In the genomic region with DNA sequence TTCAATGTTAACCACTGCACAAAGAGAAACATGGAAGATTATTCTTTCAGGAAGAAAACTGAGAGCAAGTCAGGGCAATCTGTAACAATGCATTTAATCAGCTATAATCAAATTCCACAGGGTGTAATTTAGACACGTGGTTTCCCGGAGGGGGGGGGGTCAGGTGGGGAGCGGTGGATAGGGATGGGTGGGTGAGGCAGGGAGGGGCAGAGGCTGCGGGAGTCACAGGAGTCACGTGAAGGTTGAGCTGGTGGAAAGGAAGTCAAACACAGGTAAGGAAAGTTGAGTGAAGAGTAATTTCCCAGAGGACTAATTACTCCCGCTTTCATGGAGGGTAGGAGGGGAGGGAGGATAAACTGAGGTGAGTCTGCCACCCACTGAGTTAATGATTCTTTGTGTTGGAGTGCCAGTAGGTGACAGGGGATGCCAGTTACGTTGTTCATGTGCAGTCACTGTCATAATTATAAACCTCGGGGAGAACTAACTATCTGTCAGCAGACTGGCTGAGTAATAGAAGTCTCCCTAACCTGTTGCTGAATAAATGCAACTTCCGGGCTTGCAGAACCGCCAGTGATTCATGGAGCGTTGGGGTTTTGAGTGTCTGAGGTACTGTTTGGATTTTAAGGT, we compare ENCODE assay signal across 24 mouse cellular contexts. TPM values are rescaled to one million over a fixed set of nuclear protein-coding genes. Genes with fewer than 3 reads are reported as not detected.
DNase-seq lines count a peak whose midpoint lies in the region; ATAC-seq and TF ChIP-seq lines count a peak whose summit lies in the region.
"Had no signal": no experiment of that assay in that cellular context is flagged by ENCODE, and none has a peak within 500 bp of the region (broad histone marks: within the 10 kb centered on the region; RNA-seq: fewer than 3 reads in every experiment).

No protein-coding gene starts in this region.

- H3K9ac ChIP-seq in embryonic facial prominence, embryonic 13.5 days: no peak overlapping the region
- H3K9ac ChIP-seq in limb, embryonic 15.5 days: no peak overlapping the region
- no peak overlapping the region for H3K9ac ChIP-seq in intestine, embryonic 15.5 days
- H3K9ac ChIP-seq in midbrain, embryonic 13.5 days (replicated peaks): no peak overlapping the region
- H3K9ac ChIP-seq: embryonic facial prominence, embryonic 12.5 days; forebrain, embryonic 12.5 days; hindbrain, embryonic 15.5 days; liver, postnatal 0 days; neural tube, embryonic 15.5 days; stomach, embryonic 15.5 days had no signal

- ATAC-seq in embryonic facial prominence, embryonic 13.5 days (ENCODE audit: insufficient number of reproducible peaks, insufficient read depth, low FRiP score, low TSS enrichment, low read depth): peak; percentile 41; the same call in 1 of the 2 replicates
- no peak for ATAC-seq in limb, embryonic 15.5 days (ENCODE audit: insufficient number of reproducible peaks, low FRiP score, low TSS enrichment, low read depth)
- ATAC-seq in intestine, embryonic 15.5 days: peak; percentile 54
- ATAC-seq in midbrain, embryonic 13.5 days: no peak
- ATAC-seq: CD4-positive, CD25-positive, alpha-beta regulatory T cell, adult 4 months; liver, postnatal 0 days had no signal

- H3K4me2 ChIP-seq in embryonic facial prominence, embryonic 13.5 days: no peak overlapping the region
- no peak overlapping the region for H3K4me2 ChIP-seq in limb, embryonic 15.5 days
- H3K4me2 ChIP-seq in intestine, embryonic 15.5 days (replicated peaks): no peak overlapping the region
- no peak overlapping the region for H3K4me2 ChIP-seq in midbrain, embryonic 13.5 days (replicated peaks)
- H3K4me2 ChIP-seq: embryonic facial prominence, embryonic 12.5 days; forebrain, embryonic 12.5 days; heart, embryonic 11.5 days; hindbrain, embryonic 15.5 days; neural tube, embryonic 15.5 days; stomach, embryonic 15.5 days had no signal

- no peaks in the 10 kb centered on the region for H3K9me3 ChIP-seq in embryonic facial prominence, embryonic 13.5 days
- H3K9me3 ChIP-seq in embryonic facial prominence, embryonic 10.5 days: no peaks in the 10 kb centered on the region
- H3K9me3 ChIP-seq in limb, embryonic 15.5 days: no peaks in the 10 kb centered on the region
- H3K9me3 ChIP-seq in limb, embryonic 10.5 days (replicated peaks): no peaks in the 10 kb centered on the region
- no peaks in the 10 kb centered on the region for H3K9me3 ChIP-seq in intestine, embryonic 15.5 days
- H3K9me3 ChIP-seq in midbrain, embryonic 13.5 days: no peaks in the 10 kb centered on the region
- H3K9me3 ChIP-seq: embryonic facial prominence, embryonic 12.5 days; forebrain, embryonic 12.5 days; G1E; hindbrain, embryonic 15.5 days; neural tube, embryonic 15.5 days; stomach, embryonic 15.5 days had no signal

- H3K4me3 ChIP-seq in embryonic facial prominence, embryonic 13.5 days: no peak overlapping the region
- no peak overlapping the region for H3K4me3 ChIP-seq in embryonic facial prominence, embryonic 10.5 days
- no peak overlapping the region for H3K4me3 ChIP-seq in limb, embryonic 15.5 days
- no peak overlapping the region for H3K4me3 ChIP-seq in limb, embryonic 10.5 days
- no peak overlapping the region for H3K4me3 ChIP-seq in intestine, embryonic 15.5 days (replicated peaks)
- peak overlapping the region; percentile 10; the same call in 1 of the 2 replicates for H3K4me3 ChIP-seq in small intestine, adult 2 months (ENCODE audit: low read depth, low read length)
- no peak overlapping the region for H3K4me3 ChIP-seq in midbrain, embryonic 13.5 days (replicated peaks)
- H3K4me3 ChIP-seq: embryonic facial prominence, embryonic 12.5 days; forebrain, embryonic 12.5 days; hindbrain, embryonic 15.5 days; myocyte; neural tube, embryonic 15.5 days; stomach, embryonic 15.5 days had no signal

- no peak for TF ChIP-seq POLR2A in small intestine, adult 2 months (IDR thresholded peaks at IDR 0.05; ENCODE audit: low read depth, low read length)

- no peak for DNase-seq in embryonic facial prominence, embryonic 10.5 days (ENCODE audit: low spot score)
- no peak for DNase-seq in limb, embryonic 10.5 days (ENCODE audit: low spot score)
- no peak for DNase-seq in cerebellum, postnatal 14 days
- DNase-seq: cerebellum, adult 11-12 months; cerebellum, postnatal 36 days; heart, postnatal 36 days; liver; liver, postnatal 0 days; midbrain, embryonic 14.5 days; thymus, postnatal 36 days had no signal

- no peaks in the 10 kb centered on the region for H3K27me3 ChIP-seq in embryonic facial prominence, embryonic 13.5 days
- no peaks in the 10 kb centered on the region for H3K27me3 ChIP-seq in embryonic facial prominence, embryonic 10.5 days (replicated peaks; ENCODE audit: low read depth, poor library complexity, severe bottlenecking)
- H3K27me3 ChIP-seq in limb, embryonic 15.5 days: no peaks in the 10 kb centered on the region
- H3K27me3 ChIP-seq in limb, embryonic 10.5 days (ENCODE audit: low read depth, poor library complexity, severe bottlenecking): no peaks in the 10 kb centered on the region
- no peaks in the 10 kb centered on the region for H3K27me3 ChIP-seq in intestine, embryonic 15.5 days (replicated peaks)
- no peaks in the 10 kb centered on the region for H3K27me3 ChIP-seq in small intestine, adult 2 months (ENCODE audit: control insufficient read depth, insufficient read depth, low read length)
- no peaks in the 10 kb centered on the region for H3K27me3 ChIP-seq in midbrain, embryonic 13.5 days
- H3K27me3 ChIP-seq: embryonic facial prominence, embryonic 12.5 days; forebrain, embryonic 12.5 days; hindbrain, embryonic 15.5 days; neural tube, embryonic 15.5 days; stomach, embryonic 15.5 days had no signal

- TF ChIP-seq CTCF in small intestine, adult 2 months (IDR thresholded peaks at IDR 0.05; ENCODE audit: extremely low read depth, insufficient read length, insufficient replicate concordance, low read depth, low read length): no peak

- 56% methylated on average over 11 of the region's 11 CpGs for WGBS in embryonic facial prominence, embryonic 13.5 days
- WGBS in embryonic facial prominence, embryonic 10.5 days: 67% methylated on average over 11 of the region's 11 CpGs
- WGBS in limb, embryonic 15.5 days: 56% methylated on average over 11 of the region's 11 CpGs
- WGBS in limb, embryonic 10.5 days: 70% methylated on average over 11 of the region's 11 CpGs
- 42% methylated on average over 11 of the region's 11 CpGs for WGBS in intestine, embryonic 15.5 days
- 22% methylated on average over 11 of the region's 11 CpGs for WGBS in small intestine, adult 2 months
- WGBS in midbrain, embryonic 13.5 days: 79% methylated on average over 11 of the region's 11 CpGs

- H3K4me1 ChIP-seq in embryonic facial prominence, embryonic 13.5 days: no peaks in the 10 kb centered on the region
- H3K4me1 ChIP-seq in embryonic facial prominence, embryonic 10.5 days: 0 out of 2 replicates have a peak, but pooled peaks cover 5% of the 10 kb centered on the region
- peaks cover 5% of the 10 kb centered on the region; the same call in 1 of the 2 replicates for H3K4me1 ChIP-seq in limb, embryonic 15.5 days
- peaks cover 5% of the 10 kb centered on the region for H3K4me1 ChIP-seq in limb, embryonic 10.5 days
- peaks cover 3% of the 10 kb centered on the region; the same call in 1 of the 2 replicates for H3K4me1 ChIP-seq in intestine, embryonic 15.5 days (replicated peaks)
- peaks cover 13% of the 10 kb centered on the region for H3K4me1 ChIP-seq in small intestine, adult 2 months (ENCODE audit: control insufficient read depth, insufficient read depth, insufficient read length, low read length)
- H3K4me1 ChIP-seq in midbrain, embryonic 13.5 days (replicated peaks): no peaks in the 10 kb centered on the region
- H3K4me1 ChIP-seq: embryonic facial prominence, embryonic 12.5 days; forebrain, embryonic 12.5 days; hindbrain, embryonic 15.5 days; neural tube, embryonic 15.5 days had no signal

- no peaks in the 10 kb centered on the region for H3K36me3 ChIP-seq in embryonic facial prominence, embryonic 13.5 days
- no peaks in the 10 kb centered on the region for H3K36me3 ChIP-seq in embryonic facial prominence, embryonic 10.5 days (replicated peaks)
- no peaks in the 10 kb centered on the region for H3K36me3 ChIP-seq in limb, embryonic 15.5 days
- H3K36me3 ChIP-seq in limb, embryonic 10.5 days: no peaks in the 10 kb centered on the region
- no peaks in the 10 kb centered on the region for H3K36me3 ChIP-seq in intestine, embryonic 15.5 days
- no peaks in the 10 kb centered on the region for H3K36me3 ChIP-seq in small intestine, adult 2 months (ENCODE audit: control insufficient read depth, insufficient read depth, low read length)
- no peaks in the 10 kb centered on the region for H3K36me3 ChIP-seq in midbrain, embryonic 13.5 days
- H3K36me3 ChIP-seq: embryonic facial prominence, embryonic 12.5 days; forebrain, embryonic 12.5 days; G1E; hindbrain, embryonic 15.5 days; neural tube, embryonic 15.5 days; stomach, embryonic 15.5 days had no signal

- no peak overlapping the region for H3K27ac ChIP-seq in embryonic facial prominence, embryonic 13.5 days
- no peak overlapping the region for H3K27ac ChIP-seq in embryonic facial prominence, embryonic 10.5 days (replicated peaks)
- H3K27ac ChIP-seq in limb, embryonic 15.5 days: 0 out of 2 replicates have a peak overlapping the region, but pooled peaks have one; percentile 17
- no peak overlapping the region for H3K27ac ChIP-seq in limb, embryonic 10.5 days
- no peak overlapping the region for H3K27ac ChIP-seq in intestine, embryonic 15.5 days
- peak overlapping the region; percentile 83 for H3K27ac ChIP-seq in small intestine, adult 2 months (ENCODE audit: insufficient read depth, low read depth, low read length)
- no peak overlapping the region for H3K27ac ChIP-seq in midbrain, embryonic 13.5 days
- H3K27ac ChIP-seq: embryonic facial prominence, embryonic 12.5 days; forebrain, embryonic 12.5 days; hindbrain, embryonic 15.5 days; neural tube, embryonic 15.5 days; stomach, embryonic 15.5 days had no signal

RNA-seq across cellular contexts. Expression of gene Sema4f, which starts 60.0 kb away (rescaled TPM):
- 6.5 and 7.2 TPM in 2 replicates for polyA plus RNA-seq in embryonic facial prominence, embryonic 13.5 days (2015; fragmentation: Nextera tagmentation; extraction: Ambion mirVana)
- polyA plus RNA-seq in embryonic facial prominence, embryonic 10.5 days (2016; fragmentation: Nextera tagmentation; extraction: Ambion mirVana): 1.4 and 2.1 TPM in 2 replicates
- polyA plus RNA-seq in limb, embryonic 15.5 days (2015; fragmentation: Nextera tagmentation; extraction: Ambion mirVana): 1.5 and 2.1 TPM in 2 replicates
- polyA plus RNA-seq in limb, embryonic 10.5 days (2016; fragmentation: Nextera tagmentation; extraction: Ambion mirVana): 0.83 and 1.9 TPM in 2 replicates
- 1.5 and 1.7 TPM in 2 replicates for polyA plus RNA-seq in intestine, embryonic 15.5 days (2015; fragmentation: Nextera tagmentation; extraction: Ambion mirVana)
- 0.29 and 0.34 TPM in 2 replicates for polyA plus RNA-seq in small intestine, adult 2 months (2012; rRNA removed)
- polyA plus RNA-seq in midbrain, embryonic 13.5 days (2015; fragmentation: Nextera tagmentation; extraction: Ambion mirVana): 11.0 and 11.6 TPM in 2 replicates
- polyA plus RNA-seq: G1E had no signal

Comparison
In these comparisons a context has a peak if more than half of its experiments do, and no peak if none do; other contexts are left out.
1. H3K27ac ChIP-seq: peak in limb, embryonic 15.5 days (single experiment) and small intestine, adult 2 months (single experiment); none in embryonic facial prominence, embryonic 13.5 days (single experiment), embryonic facial prominence, embryonic 10.5 days (single experiment), limb, embryonic 10.5 days (single experiment), intestine, embryonic 15.5 days (single experiment) and midbrain, embryonic 13.5 days (single experiment).
2. ATAC-seq: peak in embryonic facial prominence, embryonic 13.5 days (single experiment) and intestine, embryonic 15.5 days (single experiment); none in limb, embryonic 15.5 days (single experiment) and midbrain, embryonic 13.5 days (single experiment).